Mouse (Mus musculus) embryonic facial prominence, embryonic 14.5 days (tissue): ENCODE measurements at regions not wholly inside any gene's neighbourhood (a gene's known extent, or its start where the extent isn't known, plus 50 kb on each side); places are given as distances from the start of the nearest gene placed in this dataset.
A peak's percentile ranks its signal among the peaks of the same experiment; 100 is the strongest.

Source experiments
- ATAC-seq: fragments of 200-750 bp; cut with Nextera tagmentation; 2 replicates; pipeline ENCODE4 v1.8.0; 2017; ENCODE audit warnings: low read depth, moderate number of reproducible peaks, moderate TSS enrichment
- DNase-seq: peaks from one replicate; pipeline ENCODE4 v3.0.0-alpha.2; 2015; ENCODE audit warnings: low spot score
- H3K27ac ChIP-seq: fragments of 300-500 bp; sonication (generic); replicated peaks from 2 replicates; pipeline ENCODE4 v1.5.1; 2014; ENCODE audit warnings: low read depth, mild to moderate bottlenecking, low read length, moderate library complexity
- H3K27me3 ChIP-seq: fragments of 300-500 bp; sonication (generic); replicated peaks from 2 replicates; pipeline ENCODE4 v1.6.1; 2014; ENCODE audit warnings: low read length; ENCODE audit not compliant: control insufficient read depth, insufficient read depth
- H3K36me3 ChIP-seq: fragments of 300-500 bp; sonication (generic); 2 replicates; pipeline ENCODE4 v1.6.1; 2014; ENCODE audit warnings: low read length, mixed read lengths; ENCODE audit not compliant: control insufficient read depth, insufficient read depth
- H3K4me1 ChIP-seq: fragments of 300-500 bp; sonication (generic); 2 replicates; pipeline ENCODE4 v1.6.1; 2014; ENCODE audit warnings: antibody characterized with exemption, low read length; ENCODE audit not compliant: control insufficient read depth, insufficient read depth
- H3K4me2 ChIP-seq: fragments of 300-500 bp; sonication (generic); 2 replicates; pipeline ENCODE4 v1.6.1; 2014; ENCODE audit warnings: low read depth, mild to moderate bottlenecking, low read length, moderate library complexity, mixed read lengths
- H3K4me3 ChIP-seq: fragments of 300-500 bp; sonication (generic); 2 replicates; pipeline ENCODE4 v1.5.1; 2014; ENCODE audit warnings: low read depth, mild to moderate bottlenecking, low read length
- H3K9ac ChIP-seq: fragments of 300-500 bp; sonication (generic); 2 replicates; pipeline ENCODE4 v1.6.1; 2014; ENCODE audit warnings: low read depth, mild to moderate bottlenecking, low read length, moderate library complexity, mixed read lengths
- H3K9me3 ChIP-seq: fragments of 300-500 bp; sonication (generic); 2 replicates; pipeline ENCODE4 v1.6.1; 2016; ENCODE audit warnings: low read length; ENCODE audit not compliant: control insufficient read depth
- WGBS: fragments of 180-500 bp; shearing (Covaris S2); extraction: QIAGEN DNeasy Blood & Tissue Kit; methylation state at CpG from one replicate; pipeline ENCODE4 v1.1.7; 2014; 5-methylcytosine and 5-hydroxymethylcytosine counted together

DNA sequence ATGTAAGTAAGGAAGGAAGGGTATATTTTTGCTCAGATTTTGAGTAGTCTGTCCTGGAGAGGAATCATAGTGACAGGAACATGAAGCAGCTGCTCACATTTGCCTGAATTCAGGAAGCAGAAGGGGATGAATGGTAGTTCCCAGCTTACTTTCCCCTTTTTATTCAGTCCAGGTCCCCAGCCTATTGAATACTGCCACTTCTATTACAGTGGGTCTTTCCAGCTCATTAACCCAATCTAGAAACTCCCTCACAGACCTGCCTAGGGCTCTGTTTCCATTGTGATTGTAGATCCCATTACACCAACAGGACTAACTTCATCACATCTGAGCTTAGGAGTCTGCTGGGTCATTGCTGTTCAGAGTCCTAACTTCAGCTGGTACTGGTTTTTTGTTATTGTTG, 872.3 kb downstream of the Cntnap5b start:
- Histone ChIP-seq H3K27me3 (no peaks in the 10 kb centered on the region), H3K9ac (no peak overlapping the region), H3K36me3 (no peaks in the 10 kb centered on the region), H3K27ac (no peak overlapping the region), H3K4me1 (no peaks in the 10 kb centered on the region), H3K4me3 (no peak overlapping the region), H3K9me3 (no peaks in the 10 kb centered on the region), H3K4me2 (no peak overlapping the region)
- DNase-seq (no peak), ATAC-seq (no peak)

- Histone ChIP-seq H3K4me2 (no peak overlapping the region), H3K4me1 (no peaks in the 10 kb centered on the region), H3K27ac (no peak overlapping the region), H3K27me3 (no peaks in the 10 kb centered on the region), H3K9ac (no peak overlapping the region), H3K9me3 (0 out of 2 replicates have a peak, but pooled peaks cover 6% of the 10 kb centered on the region), H3K4me3 (no peak overlapping the region), H3K36me3 (no peaks in the 10 kb centered on the region)
- DNase-seq (peak; percentile 29), ATAC-seq (no peak)
- 49% methylated on average over 3 of the region's 3 CpGs for WGBS
Measured at GRCm38 (mm10) chr1:100660822-100661221, 888.3 kb downstream of the Cntnap5b start.

- Histone ChIP-seq H3K36me3 (no peaks in the 10 kb centered on the region), H3K4me2 (no peak overlapping the region), H3K9me3 (no peaks in the 10 kb centered on the region), H3K27me3 (no peaks in the 10 kb centered on the region), H3K27ac (no peak overlapping the region), H3K9ac (no peak overlapping the region), H3K4me3 (no peak overlapping the region), H3K4me1 (no peaks in the 10 kb centered on the region)
- ATAC-seq (no peak), DNase-seq (no peak)
- 86% methylated on average over 3 of the region's 3 CpGs for WGBS
Measured at GRCm38 (mm10) chr1:100706898-100707297, 934.3 kb downstream of the Cntnap5b start.
